Mouse (Mus musculus) ovary, adult 18-20 months (tissue): ENCODE data around the gene Olfr1299.

Experiments
- DNase-seq: peaks from one replicate; pipeline ENCODE4 v3.0.0; 2022; ENCODE audit warnings: low spot score, mixed read lengths

Gene Olfr1299

GRCm38 (mm10) chr2:111661119-111661518, at the start of gene Olfr1299:
Gene Olfr1299, plus strand, starts transcription at chr2:111661419.
- DNase-seq = no peak

GRCm38 (mm10) chr2:111626397-111626796, 34.8 kb upstream of the Olfr1299 start, which contains the start of gene Olfr1297:
Gene Olfr1297, minus strand, starts transcription at chr2:111626497.
- no peak for DNase-seq

GRCm38 (mm10) chr2:111649101-111649500, 12.1 kb upstream of the Olfr1299 start, which contains the start of gene Olfr1298:
Gene Olfr1298, minus strand, starts transcription at chr2:111649201.
- no peak for DNase-seq
